Mouse (Mus musculus): ENCODE results near the gene Prkce.

Prkce gene

DNA sequence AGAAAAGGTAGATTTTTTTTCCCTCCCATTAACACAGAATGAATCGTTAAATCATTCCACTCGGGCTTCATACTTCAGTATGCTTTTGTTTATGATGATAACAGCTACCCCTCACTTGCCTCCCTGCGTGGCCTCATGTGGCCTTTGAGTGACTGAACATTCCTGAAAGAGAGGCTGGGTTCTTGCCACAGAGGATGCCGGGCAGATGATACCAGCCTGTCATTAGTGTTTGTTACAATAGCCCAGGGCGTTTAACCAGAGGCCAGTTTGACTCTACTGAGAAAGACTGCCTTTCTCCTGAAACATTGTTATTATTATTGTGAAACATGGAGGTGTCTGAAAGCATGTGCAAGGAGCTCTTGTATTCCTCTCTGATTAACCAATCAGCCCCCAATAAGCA is 444.2 kb downstream of the Prkce start:
- no peak for DNase-seq (ENCODE audit: low read depth, low spot score)

GRCm38 (mm10) chr17:86615592-86616291 is 448.2 kb downstream of the Prkce start:
- no peak for DNase-seq (ENCODE audit: low read depth, low spot score)

DNA sequence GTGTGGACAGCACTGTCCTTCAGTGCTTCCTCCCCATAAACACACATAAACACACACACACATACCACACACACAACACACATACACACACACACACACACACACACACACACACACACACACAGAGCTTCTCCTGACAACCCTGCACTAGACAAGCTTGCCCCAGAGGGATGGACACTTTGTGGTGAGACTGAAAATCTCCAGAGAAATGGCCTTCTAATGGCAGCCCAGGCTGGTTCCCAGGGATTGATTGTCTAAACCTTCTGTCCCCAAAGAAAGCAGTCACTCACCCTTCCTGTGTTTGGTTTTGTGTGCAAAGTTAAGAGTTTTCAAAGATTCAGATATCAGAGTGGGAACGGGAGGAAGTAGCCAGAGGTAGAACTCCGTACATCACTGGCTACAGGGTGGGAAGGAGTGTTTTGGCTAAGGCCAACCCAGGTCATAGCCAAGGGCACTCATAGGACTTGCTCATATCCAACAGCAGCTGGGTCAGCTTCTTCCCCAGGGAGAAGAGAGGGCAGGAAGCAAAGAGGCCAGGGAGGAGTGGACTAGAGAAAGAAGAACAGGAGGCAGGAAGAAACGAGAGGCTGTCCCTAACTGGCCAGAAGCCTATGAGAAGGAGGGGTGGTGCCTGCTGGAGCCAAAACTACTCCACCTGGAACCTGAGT is 450.1 kb downstream of the Prkce start:
- DNase-seq (ENCODE audit: low read depth, low spot score), result no peak

GRCm38 (mm10) chr17:86618431-86618861 is 450.9 kb downstream of the Prkce start:
- no peak for DNase-seq (ENCODE audit: low read depth, low spot score)

DNA sequence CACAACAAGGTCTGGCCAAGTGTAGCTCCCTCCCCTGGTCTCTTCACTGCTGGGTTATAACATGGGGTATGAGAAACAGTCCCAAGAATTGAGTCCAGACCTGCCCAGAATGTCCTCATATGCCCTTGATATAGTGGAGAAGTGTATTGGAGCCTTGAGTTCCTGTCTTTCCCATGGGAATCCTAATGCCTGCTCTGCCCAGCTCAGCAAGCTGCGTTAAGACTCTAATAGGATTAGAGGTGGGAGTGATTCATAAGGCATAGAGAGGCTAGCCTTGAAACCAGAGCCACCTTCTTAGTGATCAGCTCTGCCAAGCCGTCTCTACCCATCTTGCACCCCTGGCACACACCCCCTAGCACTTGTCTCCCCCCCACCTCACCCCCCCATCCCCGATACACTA is 455.3 kb downstream of the Prkce start:
- DNase-seq (ENCODE audit: low read depth, low spot score), result no peak

GRCm38 (mm10) chr17:86626523-86626922 is 458.9 kb downstream of the Prkce start:
- no peak for DNase-seq (ENCODE audit: low read depth, low spot score)

GRCm38 (mm10) chr17:86633131-86633530 is 465.5 kb downstream of the Prkce start:
- DNase-seq (ENCODE audit: low read depth, low spot score), result no peak

- no peak for DNase-seq (ENCODE audit: low read depth, low spot score)
Observed at GRCm38 (mm10) chr17:86637311-86637710, 469.7 kb downstream of the Prkce start.

GRCm38 (mm10) chr17:86639279-86639678 is 471.7 kb downstream of the Prkce start:
- no peak for DNase-seq (ENCODE audit: low read depth, low spot score)

DNA sequence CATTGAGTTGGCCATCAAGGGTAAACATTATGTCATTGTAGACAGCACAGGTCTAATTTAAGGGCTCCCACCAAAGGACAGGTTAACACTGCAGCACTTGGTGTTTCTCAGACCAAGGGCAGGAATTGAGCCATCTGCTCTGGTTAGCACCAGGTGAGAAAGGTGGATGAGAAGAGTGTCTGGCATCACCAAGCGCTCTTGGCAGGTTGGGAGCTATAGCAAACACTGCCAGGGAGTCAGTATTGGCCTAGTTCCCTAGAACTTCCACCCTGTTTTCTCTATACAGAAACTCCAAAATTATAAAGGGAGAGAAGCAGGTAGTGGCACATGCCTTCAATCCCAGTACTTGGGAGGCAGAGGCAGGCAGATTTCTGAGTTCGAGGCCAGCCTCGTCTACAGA is 479.6 kb downstream of the Prkce start:
- DNase-seq (ENCODE audit: low read depth, low spot score), result no peak

DNA sequence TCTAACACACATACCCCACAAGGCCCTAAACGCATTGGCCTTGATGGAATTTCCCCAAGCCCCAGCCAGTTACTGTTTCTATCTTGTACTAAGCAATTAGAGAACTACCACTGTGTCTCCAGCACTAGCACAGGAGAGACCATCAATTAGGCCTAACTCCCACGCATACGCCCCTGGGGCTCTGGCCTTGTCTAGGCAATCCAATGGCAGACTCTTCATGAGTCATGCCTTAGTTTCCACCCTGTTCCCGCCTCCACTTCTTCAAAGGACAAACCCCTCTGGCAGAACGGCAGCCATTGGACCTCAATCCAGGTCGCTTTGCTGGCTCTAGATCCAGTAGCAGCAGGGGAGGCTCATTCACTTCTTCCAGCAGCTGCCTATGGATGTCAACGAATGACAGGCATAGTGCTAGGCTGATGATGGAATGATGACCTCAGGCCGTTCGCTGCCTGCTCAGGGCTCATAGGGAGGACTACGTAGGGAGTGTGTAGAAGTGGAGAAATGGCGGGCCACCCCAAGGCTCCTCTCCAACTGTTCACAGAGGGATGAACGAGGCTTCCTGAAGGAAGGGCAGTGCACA is 481.4 kb downstream of the Prkce start:
- DNase-seq (ENCODE audit: low read depth, low spot score), result no peak

DNA sequence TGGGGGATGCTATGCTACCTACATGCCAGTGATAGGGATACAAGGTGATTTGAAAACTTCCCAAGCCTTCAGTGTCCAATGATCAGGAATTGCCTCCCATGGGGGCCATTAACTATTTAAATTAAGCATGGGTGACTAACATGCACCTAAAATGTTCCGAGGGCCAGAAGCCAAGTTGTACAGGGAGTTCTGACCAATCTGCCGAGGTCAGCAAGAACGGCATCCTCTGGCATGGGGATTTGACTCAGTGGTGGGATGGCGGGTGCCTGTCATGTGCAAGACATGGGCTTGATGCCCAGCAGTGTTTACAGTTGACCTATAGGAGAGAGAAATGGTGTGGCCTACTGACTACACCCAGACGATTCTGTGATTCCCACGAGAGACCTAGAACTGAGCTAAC is 482.7 kb downstream of the Prkce start:
- no peak for DNase-seq (ENCODE audit: low read depth, low spot score)

DNA sequence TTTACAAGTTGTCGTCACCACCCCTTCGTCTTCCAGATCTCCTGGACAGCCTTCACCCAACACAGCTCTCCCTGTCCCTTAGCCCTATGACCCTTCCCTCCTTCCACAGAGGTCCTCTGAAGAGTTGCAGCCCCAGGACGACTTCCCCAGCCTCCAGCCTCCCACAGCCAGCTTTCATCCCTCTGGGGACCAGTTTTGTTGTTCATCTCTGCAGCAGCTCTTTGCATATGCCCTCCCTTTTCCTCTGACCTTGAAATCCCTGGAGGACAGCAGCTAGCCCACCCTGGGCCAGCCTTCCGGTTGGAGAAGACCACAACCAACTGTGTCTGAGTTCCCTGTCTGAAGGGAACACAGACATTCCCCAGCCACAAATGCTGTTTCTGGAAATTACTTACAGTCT is 483.5 kb downstream of the Prkce start:
- no peak for DNase-seq (ENCODE audit: low read depth, low spot score)

DNA sequence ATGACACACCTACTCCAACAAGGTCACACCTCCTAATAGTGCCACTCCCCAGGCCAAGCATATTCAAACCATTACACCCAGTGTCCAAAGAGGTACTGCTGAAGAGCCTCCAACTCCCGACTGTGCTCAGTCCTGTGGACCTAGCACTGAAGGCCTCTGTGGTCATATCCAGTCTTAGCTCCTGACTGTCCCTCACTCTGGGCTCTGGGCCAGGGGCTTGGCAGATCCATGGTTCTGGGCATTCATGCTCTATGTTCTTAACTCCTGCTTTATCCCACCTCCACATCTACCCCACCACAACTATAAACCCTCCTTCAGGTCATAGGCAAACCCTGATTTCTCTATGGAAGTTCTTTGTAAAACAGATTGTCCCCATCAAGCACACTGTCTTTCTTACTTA is 485.2 kb downstream of the Prkce start:
- no peak for DNase-seq (ENCODE audit: low read depth, low spot score)

- DNase-seq (ENCODE audit: low read depth, low spot score), result no peak
Observed at GRCm38 (mm10) chr17:86656369-86656768, 488.8 kb downstream of the Prkce start.

DNA sequence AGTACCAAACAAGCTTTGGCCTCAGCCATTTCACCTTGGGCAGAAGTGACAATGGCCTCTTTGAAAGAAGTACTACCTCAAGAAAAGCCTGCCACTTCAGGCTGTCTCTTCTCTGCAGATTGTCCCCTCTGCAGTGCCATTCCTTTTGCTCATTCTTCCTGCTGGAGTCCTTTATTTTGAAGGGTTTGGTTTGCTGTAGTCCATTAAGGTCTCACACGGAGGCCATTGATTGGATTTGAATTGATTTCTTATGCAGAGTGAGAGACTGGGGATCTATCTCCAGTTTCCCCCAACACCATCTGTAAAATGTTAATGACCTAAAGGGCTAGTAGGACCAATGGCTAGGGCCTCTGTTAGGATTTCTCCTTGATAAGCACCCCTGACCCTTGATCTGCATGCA is 494.7 kb downstream of the Prkce start:
- DNase-seq (ENCODE audit: low read depth, low spot score), result no peak

DNA sequence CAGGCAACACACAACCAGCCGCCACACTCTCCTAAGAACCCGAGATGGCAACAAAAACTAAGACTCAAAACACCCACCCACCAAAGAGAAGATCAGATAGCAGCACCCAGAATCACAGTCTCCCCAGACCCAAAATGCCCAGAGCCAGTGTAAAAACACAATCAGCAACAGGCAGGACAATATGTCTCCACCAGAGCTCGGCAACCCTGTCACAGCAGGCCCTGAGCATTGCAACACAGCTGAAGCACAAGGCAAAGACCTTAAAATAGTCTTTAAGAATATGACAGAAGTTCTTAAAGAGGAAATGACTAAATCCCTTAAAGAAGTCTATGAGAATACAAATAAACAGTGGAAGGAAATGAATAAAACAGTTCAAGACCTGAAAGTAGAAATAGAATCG is 495.9 kb downstream of the Prkce start:
- no peak for DNase-seq (ENCODE audit: low read depth, low spot score)

DNA sequence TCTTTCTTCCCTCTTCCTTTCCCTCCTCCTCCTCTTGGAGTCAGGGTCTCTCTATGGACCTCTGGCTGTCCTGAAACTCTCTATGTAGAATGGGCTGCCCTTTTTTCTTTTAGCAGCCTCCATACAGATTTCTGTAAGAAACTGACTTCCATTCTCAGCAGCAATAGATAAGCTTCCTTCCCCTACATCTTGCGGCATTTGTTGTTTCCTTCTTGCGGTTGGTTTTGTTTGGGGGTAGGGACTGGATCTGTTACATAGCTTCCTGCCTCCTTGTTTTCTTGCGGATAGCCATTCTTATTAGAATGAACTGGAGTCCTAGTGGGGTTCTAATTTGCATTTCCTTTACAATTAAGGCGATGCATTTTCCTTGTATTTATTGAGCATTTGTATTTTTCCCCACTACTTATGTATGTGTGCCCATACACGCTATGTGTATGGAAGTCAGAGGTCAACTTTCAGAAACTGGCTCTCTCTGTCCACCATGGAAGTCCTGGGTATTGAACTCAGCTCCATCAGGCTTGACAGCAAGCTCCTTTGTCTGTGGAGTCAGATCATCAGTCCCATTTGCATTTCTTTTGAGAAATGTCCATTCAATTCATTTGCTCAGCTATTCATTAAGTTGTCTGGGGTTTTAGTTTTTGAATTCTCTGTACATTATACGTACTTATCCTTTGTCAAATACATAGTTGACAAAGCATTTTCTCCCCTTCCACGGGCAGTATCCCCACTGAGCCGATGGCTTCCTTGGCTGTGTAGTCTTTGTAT is 500.4 kb downstream of the Prkce start:
- DNase-seq (ENCODE audit: low read depth, low spot score), result no peak

DNA sequence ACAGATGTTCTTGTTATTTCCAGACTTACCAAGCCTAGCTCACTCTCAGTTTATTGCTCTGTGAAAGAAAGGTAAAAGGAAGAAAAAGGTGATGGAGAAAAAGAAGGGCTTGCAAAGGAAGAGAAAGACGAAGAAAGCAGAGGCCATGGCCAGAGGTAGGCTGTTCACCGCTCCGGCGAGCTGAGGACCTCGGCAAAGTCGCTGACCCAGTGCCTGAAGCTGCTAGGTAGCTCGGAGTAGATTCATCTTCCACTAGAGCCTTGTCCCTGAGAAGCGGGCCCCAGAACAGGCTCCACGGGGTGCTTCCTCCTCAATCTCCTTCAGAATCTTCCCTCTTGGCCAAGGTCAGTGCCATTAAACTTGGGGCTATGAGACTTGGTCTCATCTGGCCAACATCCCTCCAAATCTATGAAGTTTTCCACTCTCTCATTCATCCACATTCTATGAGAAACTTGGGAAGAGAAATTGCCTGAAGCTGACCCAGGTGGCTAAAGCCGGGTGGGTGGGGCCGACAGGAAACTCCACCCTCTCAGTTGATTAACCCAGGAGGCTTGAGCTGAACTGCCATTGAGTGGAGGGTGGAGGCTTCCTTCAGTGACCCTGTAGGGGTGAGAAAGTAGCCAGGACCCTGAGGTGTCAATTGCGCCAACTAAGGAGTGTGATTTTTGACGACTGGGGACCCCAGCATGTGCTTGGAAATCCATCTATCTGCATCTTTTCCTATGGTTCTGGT is 502.2 kb downstream of the Prkce start:
- DNase-seq (ENCODE audit: low read depth, low spot score), result no peak

- DNase-seq (ENCODE audit: low read depth, low spot score), result no peak
Observed at GRCm38 (mm10) chr17:86670731-86671130, 503.1 kb downstream of the Prkce start.

DNA sequence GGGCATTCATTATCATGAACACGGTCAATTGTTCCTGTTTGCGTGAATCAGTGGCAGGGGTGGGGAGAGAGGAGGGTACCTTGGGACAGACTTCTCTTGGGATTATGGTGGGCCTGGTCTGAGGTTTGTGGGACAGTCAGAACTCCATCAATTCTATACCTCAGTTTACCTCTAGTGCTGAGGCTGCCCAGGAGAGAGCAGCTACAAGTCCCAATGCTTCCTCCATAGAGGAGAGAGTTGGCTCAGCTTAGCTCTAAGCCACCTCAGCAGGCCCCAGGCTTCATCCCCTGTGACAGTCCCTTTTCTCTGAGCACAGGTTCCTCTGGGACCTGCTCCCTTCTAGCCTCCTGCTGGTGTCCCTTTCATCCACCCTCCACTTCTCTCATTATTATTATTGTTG is 507.4 kb downstream of the Prkce start:
- DNase-seq (ENCODE audit: low read depth, low spot score), result no peak

DNA sequence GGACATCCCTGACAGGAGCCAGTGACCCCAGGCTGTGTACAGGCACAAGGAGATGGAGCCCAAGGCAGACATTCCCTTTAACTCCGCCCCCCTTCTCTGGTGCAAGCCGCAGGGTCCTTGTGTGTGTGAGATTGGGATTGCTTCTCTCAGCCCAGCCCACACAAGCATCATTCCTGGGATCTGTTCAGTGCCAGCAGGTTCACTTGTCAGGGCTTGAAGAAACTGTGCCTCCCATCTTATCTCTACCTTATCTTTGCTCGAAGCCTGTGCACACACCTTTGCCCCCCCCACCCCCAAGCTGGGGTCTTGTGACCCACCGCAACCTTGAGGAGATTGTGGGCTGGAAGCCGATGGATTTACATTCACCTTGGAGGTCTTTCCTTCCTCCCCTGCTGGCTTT is 508.8 kb downstream of the Prkce start:
- DNase-seq (ENCODE audit: low read depth, low spot score), result no peak
